Mouse (Mus musculus): ENCODE results near the gene Espl1. TPM values are rescaled to one million over a fixed set of nuclear protein-coding genes. Genes with fewer than 3 reads are reported as not detected.
A peak's percentile ranks its signal among the peaks of the same experiment; 100 is the strongest.

Gene Espl1
- polyA plus RNA-seq (2012; rRNA removed), result 41.4 and 45.3 TPM in 2 replicates

DNA sequence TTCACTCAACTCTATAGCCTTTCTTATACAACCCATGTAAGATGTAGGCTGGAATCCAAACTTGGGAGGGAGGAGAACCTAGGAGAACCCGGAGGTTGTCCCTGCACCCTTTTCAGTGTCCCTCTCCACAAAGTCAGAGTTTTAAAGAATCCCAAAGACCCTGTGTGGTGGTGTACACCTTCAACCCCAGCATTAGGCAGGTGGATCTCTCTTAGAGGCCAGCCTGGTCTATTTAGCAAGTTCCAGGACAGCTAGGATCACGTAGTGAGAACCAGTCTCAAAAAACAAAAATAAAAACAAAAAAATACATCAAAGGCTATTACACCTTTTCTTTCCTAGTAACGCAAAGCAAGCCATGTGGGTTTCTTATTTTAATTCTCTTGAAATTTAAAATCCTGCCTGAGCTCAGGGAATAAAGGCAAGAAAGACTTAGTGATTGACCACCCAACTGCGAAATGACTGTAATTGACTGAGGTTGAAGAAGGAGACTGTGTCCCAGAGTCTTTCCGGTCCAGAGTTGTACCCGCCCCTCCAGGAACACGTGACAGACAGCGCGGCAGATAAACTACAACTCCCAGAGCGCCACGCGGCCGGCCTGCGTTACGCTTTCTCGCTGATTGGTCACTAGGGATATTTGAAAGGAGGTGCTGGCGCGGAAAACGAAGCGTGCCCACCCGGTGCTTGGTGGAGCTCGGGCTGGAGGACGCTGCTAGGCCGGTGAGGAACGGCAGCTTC lies at the start of gene Espl1:
TSS of gene Espl1 (plus strand) at position 634 of the 735 bp plus-strand sequence.
- Histone ChIP-seq H3K27ac (ENCODE audit: control insufficient read depth, insufficient read depth, low read depth, low read length) (peak within 1 kb of the TSS; percentile 70), H3K4me1 (ENCODE audit: control insufficient read depth, insufficient read depth, low read length) (no peaks in the 10 kb centered on the region), H3K36me3 (ENCODE audit: control insufficient read depth, insufficient read depth, low read length) (peaks cover 2% of the 10 kb centered on the region; the same call in 1 of the 2 replicates), H3K4me3 (ENCODE audit: control insufficient read depth, low read depth, low read length) (peak within 1 kb of the TSS; percentile 87), H3K27me3 (ENCODE audit: control insufficient read depth, insufficient read depth, low read length) (no peaks in the 10 kb centered on the region)
- no peak for TF ChIP-seq CTCF (IDR thresholded peaks at IDR 0.05; ENCODE audit: control insufficient read depth, insufficient read depth, insufficient replicate concordance, low read depth, low read length)
- peak; percentile 80 for TF ChIP-seq POLR2A (IDR thresholded peaks at IDR 0.05; ENCODE audit: control insufficient read depth, low read depth, low read length)

DNA sequence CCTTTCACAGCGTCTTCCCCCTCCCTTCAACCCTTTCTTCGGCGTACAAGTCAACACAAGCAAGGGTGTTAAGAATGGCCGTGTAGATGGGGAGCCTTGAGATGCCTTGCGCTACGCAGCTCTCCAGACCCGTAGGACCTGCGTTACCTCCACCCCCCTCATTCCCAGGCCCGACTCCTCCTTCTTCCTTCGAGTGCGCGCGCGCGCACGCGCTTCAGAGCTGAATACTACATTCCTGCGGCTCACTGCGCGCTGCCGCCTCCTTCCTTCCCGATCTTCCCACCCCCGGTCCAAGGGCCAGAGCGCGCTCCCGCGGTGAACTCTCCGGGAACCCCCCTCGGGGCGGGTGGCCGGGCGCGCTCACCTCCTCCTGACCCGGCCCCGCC lies 49.2 kb upstream of the Espl1 start:
- Histone ChIP-seq H3K4me3 (ENCODE audit: control insufficient read depth, low read depth, low read length) (peak overlapping the region; percentile 84), H3K27me3 (ENCODE audit: control insufficient read depth, insufficient read depth, low read length) (no peaks in the 10 kb centered on the region; the same call in 1 of the 2 replicates), H3K36me3 (ENCODE audit: control insufficient read depth, insufficient read depth, low read length) (no peaks in the 10 kb centered on the region), H3K27ac (ENCODE audit: control insufficient read depth, insufficient read depth, low read depth, low read length) (peak overlapping the region; percentile 83), H3K4me1 (ENCODE audit: control insufficient read depth, insufficient read depth, low read length) (peaks cover 26% of the 10 kb centered on the region)
- TF ChIP-seq POLR2A (IDR thresholded peaks at IDR 0.05; ENCODE audit: control insufficient read depth, low read depth, low read length), result peak; percentile 44; the same call in 1 of the 2 replicates
- TF ChIP-seq CTCF (IDR thresholded peaks at IDR 0.05; ENCODE audit: control insufficient read depth, insufficient read depth, insufficient replicate concordance, low read depth, low read length), result no peak

GRCm38 (mm10) chr15:102247252-102248130 lies 48.6 kb upstream of the Espl1 start:
- TF ChIP-seq CTCF (IDR thresholded peaks at IDR 0.05; ENCODE audit: control insufficient read depth, insufficient read depth, insufficient replicate concordance, low read depth, low read length), result no peak
- TF ChIP-seq POLR2A (IDR thresholded peaks at IDR 0.05; ENCODE audit: control insufficient read depth, low read depth, low read length), result peak; percentile 3; the same call in 1 of the 2 replicates
- peak overlapping the region; percentile 88 for H3K4me3 ChIP-seq (ENCODE audit: control insufficient read depth, low read depth, low read length)
- peaks cover 26% of the 10 kb centered on the region for H3K4me1 ChIP-seq (ENCODE audit: control insufficient read depth, insufficient read depth, low read length)
- peak overlapping the region; percentile 79 for H3K27ac ChIP-seq (ENCODE audit: control insufficient read depth, insufficient read depth, low read depth, low read length)
- no peaks in the 10 kb centered on the region for H3K36me3 ChIP-seq (ENCODE audit: control insufficient read depth, insufficient read depth, low read length)
- no peaks in the 10 kb centered on the region; the same call in 1 of the 2 replicates for H3K27me3 ChIP-seq (ENCODE audit: control insufficient read depth, insufficient read depth, low read length)

DNA sequence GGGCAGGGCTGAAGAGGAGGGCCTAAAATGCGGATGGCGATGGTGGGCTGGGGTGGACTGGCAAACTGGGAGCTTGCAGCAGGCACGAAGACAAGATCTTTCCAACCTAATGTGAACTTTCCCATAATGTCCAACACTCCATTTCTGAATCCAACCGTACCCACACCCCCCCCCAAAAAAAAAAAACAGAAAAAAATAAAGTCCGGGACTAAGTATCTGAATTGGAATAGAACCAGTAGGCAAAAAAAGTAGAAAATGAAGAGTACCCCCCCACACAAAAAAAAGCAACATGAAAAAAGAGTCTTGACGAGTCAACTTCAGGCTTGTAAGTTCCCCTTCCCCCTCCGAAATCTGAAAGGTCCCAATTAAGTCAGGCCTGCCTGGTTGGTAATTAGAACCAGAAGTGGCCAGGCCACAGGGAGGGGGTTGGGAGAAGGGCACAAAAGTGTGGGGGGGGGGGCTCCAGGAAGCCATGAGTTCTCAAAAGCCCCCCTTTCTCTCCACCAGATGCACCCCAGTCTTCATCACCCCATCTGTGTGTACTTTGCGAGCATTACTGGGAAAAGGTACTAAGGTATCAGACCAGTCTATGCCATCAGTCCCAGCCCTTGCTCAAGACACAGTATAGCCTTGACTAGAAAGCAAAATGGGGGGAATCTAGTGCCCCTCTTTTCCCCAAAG lies 47.8 kb upstream of the Espl1 start:
- H3K27me3 ChIP-seq (ENCODE audit: control insufficient read depth, insufficient read depth, low read length), result no peaks in the 10 kb centered on the region; the same call in 1 of the 2 replicates
- H3K27ac ChIP-seq (ENCODE audit: control insufficient read depth, insufficient read depth, low read depth, low read length), result peak overlapping the region; percentile 56; the same call in 1 of the 2 replicates
- peak overlapping the region; percentile 88 for H3K4me3 ChIP-seq (ENCODE audit: control insufficient read depth, low read depth, low read length)
- H3K36me3 ChIP-seq (ENCODE audit: control insufficient read depth, insufficient read depth, low read length), result no peaks in the 10 kb centered on the region
- TF ChIP-seq CTCF (IDR thresholded peaks at IDR 0.05; ENCODE audit: control insufficient read depth, insufficient read depth, insufficient replicate concordance, low read depth, low read length) (no peak), POLR2A (IDR thresholded peaks at IDR 0.05; ENCODE audit: control insufficient read depth, low read depth, low read length) (no peak)
- peaks cover 20% of the 10 kb centered on the region for H3K4me1 ChIP-seq (ENCODE audit: control insufficient read depth, insufficient read depth, low read length)

DNA sequence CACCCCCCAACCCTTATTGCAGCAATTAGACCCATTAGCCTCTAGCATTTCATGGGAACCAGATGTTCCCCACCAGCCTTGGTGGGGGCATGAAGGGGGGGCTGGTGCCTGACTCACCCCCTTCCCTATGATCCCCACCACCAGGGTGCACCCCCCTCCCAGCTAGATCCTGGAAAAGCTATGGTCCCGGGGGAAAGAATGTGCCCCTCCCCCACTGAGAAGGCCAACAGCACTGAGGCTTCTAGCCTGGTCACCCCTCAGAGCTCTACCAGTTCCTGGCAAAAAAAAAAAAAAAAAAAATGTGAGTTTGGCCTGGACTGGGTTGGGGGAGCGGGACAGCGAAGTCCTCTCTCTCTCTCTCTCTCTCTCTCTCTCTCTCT lies 47.3 kb upstream of the Espl1 start:
- TF ChIP-seq POLR2A (IDR thresholded peaks at IDR 0.05; ENCODE audit: control insufficient read depth, low read depth, low read length) (no peak), CTCF (IDR thresholded peaks at IDR 0.05; ENCODE audit: control insufficient read depth, insufficient read depth, insufficient replicate concordance, low read depth, low read length) (no peak)
- no peak overlapping the region for H3K4me3 ChIP-seq (ENCODE audit: control insufficient read depth, low read depth, low read length)
- peaks cover 18% of the 10 kb centered on the region for H3K4me1 ChIP-seq (ENCODE audit: control insufficient read depth, insufficient read depth, low read length)
- no peak overlapping the region for H3K27ac ChIP-seq (ENCODE audit: control insufficient read depth, insufficient read depth, low read depth, low read length)
- no peaks in the 10 kb centered on the region for H3K36me3 ChIP-seq (ENCODE audit: control insufficient read depth, insufficient read depth, low read length)
- H3K27me3 ChIP-seq (ENCODE audit: control insufficient read depth, insufficient read depth, low read length), result no peaks in the 10 kb centered on the region; the same call in 1 of the 2 replicates

GRCm38 (mm10) chr15:102249251-102249691 lies 46.8 kb upstream of the Espl1 start:
- H3K36me3 ChIP-seq (ENCODE audit: control insufficient read depth, insufficient read depth, low read length), result no peaks in the 10 kb centered on the region
- H3K4me1 ChIP-seq (ENCODE audit: control insufficient read depth, insufficient read depth, low read length), result peaks cover 18% of the 10 kb centered on the region
- no peak overlapping the region for H3K4me3 ChIP-seq (ENCODE audit: control insufficient read depth, low read depth, low read length)
- TF ChIP-seq POLR2A (IDR thresholded peaks at IDR 0.05; ENCODE audit: control insufficient read depth, low read depth, low read length) (no peak), CTCF (IDR thresholded peaks at IDR 0.05; ENCODE audit: control insufficient read depth, insufficient read depth, insufficient replicate concordance, low read depth, low read length) (no peak)
- H3K27me3 ChIP-seq (ENCODE audit: control insufficient read depth, insufficient read depth, low read length), result no peaks in the 10 kb centered on the region; the same call in 1 of the 2 replicates
- no peak overlapping the region for H3K27ac ChIP-seq (ENCODE audit: control insufficient read depth, insufficient read depth, low read depth, low read length)

All from testis, adult 2 months (tissue).